Mouse (Mus musculus): ENCODE data around the gene Hs6st3.

The Hs6st3 gene

DNA sequence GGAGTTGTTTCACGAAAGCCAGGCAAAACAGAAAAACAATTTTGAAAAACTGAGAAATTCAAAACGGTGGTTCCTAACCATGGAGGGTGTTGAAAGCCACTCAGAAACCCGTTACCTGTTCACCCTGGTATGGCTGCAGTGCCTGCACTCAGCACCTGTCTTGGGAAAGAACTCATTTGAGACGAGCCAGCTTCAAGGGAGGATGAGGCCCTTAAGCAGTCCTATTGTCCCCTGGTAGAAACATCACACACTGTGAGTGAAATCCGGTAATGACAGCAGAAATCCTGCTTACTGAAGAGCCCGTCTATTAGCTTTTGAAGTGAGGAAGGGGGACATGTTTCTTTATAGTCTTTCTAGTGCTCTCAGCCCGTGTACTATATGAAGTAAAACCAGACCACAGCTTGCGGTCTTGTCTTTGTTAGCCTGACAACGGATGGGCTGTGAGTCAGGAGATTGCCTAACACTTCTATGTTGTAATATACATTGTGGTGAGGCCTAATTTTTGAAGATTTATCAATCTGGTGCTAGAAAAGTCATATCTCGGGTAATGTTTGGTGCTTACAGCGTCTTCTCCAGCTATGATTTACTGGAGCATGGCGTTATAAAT lies 641.9 kb downstream of the Hs6st3 start:
- peak in 1 of 2 experiments; percentile 35 for DNase-seq (ENCODE audit: inconsistent age in 2 of 2, low spot score in 1 of 2)

DNA sequence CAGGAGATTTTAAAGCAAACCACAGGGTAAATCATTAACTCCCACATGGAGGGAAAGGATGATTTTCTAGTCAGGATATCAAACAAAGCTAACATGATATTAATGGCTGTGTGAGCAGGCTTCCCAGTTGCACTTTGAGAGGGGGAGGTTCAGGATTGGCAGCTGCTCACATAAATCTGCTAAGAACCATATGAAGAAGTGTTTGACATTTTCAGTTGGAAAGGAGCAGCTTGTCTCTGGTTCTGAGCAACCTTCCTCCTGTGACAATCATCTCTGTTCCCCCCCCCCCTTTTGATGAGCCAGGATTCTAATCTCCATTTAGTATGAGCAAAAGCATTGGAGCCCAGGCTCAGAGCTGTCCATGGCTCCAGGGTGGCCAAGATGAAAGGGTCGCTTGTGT lies 643.0 kb downstream of the Hs6st3 start:
- no peak for DNase-seq (ENCODE audit: inconsistent age in 2 of 2, low spot score in 1 of 2)

DNA sequence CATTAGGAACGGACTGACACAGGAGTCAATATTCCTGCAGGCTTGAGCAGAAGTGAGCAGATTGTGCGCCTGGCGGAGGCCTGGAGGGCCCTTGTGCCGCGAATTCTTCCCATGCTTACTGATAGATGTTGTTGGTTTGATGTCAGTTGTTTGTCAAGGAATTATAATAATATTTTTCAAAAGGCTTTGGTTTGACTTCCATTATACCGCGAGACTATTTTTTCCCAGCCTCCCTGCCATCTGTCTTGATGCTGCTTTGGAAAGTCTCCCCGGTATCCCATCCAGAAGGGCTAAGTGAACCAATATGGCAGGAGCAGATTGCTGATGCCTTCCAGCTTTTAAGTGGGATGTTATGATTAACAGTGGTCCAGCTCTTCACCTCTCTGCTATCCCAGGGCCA lies 651.3 kb downstream of the Hs6st3 start:
- DNase-seq (ENCODE audit: inconsistent age in 2 of 2, low spot score in 1 of 2): no peak

DNA sequence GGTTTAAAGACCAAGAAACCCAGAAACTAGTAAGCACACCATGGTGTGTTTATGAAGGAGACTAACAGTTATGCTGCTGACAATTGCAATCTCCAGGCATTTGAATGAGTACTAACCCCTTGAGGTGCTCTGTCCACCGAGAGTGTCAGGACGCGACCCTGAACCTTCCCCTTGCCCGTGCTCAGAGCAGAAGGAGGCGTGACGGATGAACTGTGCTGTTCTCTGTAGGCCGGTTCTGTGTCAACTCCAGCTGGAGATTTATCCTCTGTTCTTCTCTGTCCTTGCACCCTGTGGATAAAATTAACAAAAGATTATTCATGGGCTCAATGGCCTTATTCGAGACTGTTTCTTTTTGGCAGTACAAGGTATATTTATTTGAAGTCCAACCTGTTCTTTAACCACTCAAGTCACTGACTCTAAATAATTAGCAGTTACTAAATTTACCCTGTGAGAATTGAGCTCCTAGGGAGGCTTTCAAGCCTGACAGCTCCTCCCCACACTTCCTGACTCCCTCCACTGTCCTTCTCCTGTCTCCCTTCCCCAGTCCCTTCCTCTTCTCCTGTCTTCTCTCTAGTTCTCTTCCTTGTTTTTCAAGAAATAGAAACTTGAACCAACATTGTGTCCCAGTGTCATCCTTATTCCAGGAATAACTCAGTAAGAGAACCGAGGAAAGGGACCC lies 659.2 kb downstream of the Hs6st3 start:
- DNase-seq (ENCODE audit: inconsistent age in 2 of 2, low spot score in 1 of 2): peak; percentile 32 to 64

DNA sequence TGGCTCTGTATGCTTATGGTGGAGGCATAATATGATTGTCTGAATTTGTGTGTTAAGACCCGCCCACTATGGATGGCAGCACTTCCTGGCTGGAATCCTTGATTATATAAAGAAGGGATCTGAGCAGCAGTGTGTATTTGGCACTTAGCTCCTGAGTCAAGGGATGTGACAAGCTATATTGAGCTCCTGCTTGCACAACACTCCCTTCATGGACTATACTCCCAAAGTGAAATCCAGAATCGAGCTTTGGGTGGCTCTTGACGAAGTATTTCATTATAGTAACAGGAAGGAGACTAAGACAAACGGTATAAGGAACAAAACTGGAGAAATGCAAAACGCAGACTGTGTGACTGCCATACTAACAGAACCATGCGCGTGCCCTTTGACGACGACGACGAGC lies 660.4 kb downstream of the Hs6st3 start:
- no peak for DNase-seq (ENCODE audit: inconsistent age in 2 of 2, low spot score in 1 of 2)

DNA sequence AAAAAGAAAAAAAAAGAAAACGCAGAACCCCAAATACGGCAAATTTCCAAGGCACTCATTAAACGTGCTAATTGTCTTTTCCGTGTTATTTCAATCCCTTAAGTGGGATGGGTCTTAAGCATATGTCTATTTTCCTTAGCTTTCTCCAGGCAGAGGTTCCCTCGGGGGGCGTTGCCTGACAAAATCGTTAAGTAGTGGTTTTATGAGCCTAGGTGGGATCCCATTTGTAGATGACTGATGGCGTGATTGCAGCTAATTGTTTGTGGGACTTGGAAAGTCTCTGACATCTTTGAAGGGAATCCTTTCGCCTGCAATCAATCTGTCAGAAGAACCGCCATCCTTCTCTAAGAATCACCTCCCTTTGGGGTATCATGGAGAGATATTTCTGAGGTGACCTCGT lies 662.7 kb downstream of the Hs6st3 start:
- DNase-seq (ENCODE audit: inconsistent age in 2 of 2, low spot score in 1 of 2): no peak

DNA sequence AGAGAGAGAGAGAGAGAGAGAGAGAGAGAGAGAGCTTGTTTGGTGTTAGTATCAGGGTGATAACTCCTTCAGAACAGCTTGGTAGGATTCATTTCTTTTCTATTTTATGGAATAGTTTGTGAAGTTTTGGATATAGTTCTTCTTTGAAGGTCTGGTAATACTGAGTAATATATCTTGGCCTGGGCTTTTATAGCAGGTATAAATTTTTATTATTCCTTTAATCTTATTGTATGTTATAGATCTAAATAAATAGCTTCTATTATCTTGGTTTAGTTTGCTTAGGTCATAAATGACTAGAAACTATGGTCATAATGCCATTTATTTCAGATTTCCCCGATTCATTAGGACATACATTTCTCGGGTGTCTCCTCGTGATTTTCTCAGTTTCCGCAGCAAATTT lies 675.8 kb downstream of the Hs6st3 start:
- DNase-seq (ENCODE audit: inconsistent age in 2 of 2, low spot score in 1 of 2): no peak

DNA sequence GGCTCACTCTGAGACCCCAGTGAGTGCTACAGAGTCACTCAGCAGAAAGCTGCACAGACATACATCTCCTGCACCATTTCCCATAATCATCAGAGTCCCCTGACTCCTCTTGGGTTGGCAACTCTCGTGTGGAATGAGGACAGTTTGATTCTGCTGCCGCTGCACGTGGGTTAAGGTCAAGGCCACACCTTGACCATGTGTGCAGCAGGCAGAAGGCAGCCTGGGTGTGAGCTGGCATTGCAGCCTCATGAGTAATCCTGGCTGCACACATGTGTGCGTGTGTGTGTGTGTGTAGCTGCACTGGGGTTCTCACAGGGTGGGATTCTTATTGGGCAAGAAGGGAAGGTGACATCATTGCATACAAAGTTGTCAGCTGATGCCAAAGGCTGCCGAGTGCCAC lies 677.5 kb downstream of the Hs6st3 start:
- DNase-seq (ENCODE audit: inconsistent age in 2 of 2, low spot score in 1 of 2): peak; percentile 77 to 82

DNA sequence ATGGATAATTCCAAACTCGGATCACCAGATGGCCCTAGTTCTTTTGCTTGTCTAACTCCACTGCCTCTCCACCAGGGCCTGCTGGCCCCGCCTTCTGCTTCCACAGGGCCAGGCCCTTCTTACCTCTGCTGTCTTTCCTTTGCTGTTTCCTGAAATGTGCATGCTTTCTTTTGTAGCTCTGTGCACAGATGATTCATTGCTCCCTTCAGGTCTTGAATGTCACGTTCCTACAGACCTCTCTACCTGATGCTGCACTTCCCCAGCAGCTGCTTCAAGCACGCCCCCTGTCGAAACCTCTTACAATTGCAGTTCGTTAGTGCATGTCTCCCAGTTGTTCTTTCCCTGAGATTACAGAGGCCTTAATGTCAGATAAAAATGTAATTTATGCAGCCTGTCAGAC lies 682.4 kb downstream of the Hs6st3 start:
- peak; percentile 57 to 74 for DNase-seq (ENCODE audit: inconsistent age in 2 of 2, low spot score in 1 of 2)

DNA sequence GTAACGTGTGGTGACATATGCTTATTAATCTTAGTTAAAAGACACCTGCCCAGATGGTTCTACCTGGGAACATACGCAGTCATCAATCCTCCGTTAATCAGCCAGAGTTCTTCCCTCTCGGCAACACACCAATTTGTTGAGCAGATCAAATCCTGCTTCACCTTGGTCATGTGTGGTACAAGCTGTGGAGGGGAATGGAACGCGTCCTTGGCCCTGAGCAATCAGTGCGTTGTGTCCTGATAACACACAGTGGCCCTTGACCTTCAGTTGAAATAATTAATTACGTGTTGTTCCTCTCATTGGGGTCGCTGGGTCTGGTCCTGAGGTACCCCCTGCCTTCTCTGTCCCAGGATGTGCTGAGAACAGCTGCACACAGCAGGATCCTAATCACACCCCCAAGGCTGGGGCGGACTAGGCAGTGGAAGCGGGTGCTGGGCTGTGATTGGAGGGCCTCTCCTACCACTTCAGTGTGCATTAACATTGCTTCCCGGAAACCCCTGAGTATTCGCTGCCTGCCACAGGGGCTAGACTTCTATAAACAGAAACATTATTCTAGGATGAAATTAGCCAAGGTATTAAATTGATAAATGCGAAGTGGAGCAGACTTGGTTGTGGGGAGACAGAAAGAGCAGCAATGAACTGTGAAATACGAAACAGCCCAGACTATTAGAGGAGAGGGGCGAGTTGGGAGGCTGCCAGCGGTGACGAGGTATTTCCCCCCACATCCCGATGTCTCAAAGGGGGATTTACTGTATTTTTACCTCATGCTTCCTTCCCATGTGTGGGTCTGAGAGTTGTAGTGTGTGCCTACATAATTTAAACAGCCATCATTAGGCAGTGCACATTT lies 693.2 kb downstream of the Hs6st3 start:
- DNase-seq (ENCODE audit: inconsistent age in 2 of 2, low spot score in 1 of 2): peak; percentile 33 to 35

DNA sequence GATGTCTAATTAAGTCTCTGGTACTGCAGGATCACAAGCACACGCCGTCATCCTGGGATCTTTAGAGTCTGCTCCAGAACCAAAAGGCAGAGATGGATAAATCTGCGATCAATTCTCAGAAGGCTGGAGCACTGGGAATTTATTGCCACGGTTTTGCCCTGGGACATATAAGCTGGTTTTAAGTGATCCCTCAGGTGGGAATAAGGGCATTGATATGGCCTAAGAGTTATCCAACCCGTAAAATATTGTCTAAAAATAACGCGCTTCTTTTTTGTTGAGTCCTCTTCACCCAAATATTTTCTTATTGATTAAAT lies 693.8 kb downstream of the Hs6st3 start:
- DNase-seq (ENCODE audit: inconsistent age in 2 of 2, low spot score in 1 of 2): no peak

DNA sequence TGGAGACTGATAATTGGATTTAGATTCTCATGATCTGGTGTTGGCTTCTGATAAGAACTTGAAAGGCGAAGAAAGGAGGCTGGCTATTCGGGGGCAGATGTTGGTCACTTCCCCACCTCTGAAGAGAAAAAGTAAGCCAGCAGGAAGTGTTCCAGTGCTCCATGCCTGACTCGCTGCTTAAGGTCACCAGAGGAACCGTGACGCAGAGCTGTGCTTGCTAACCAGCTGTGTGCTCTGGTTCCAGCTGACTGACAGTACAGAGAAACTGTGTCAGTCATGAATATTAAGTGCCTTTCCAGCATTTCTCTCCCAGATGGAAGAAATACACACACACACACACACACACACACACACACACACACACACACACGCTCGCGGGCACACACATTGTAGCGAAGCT lies 694.8 kb downstream of the Hs6st3 start:
- DNase-seq (ENCODE audit: inconsistent age in 2 of 2, low spot score in 1 of 2): no peak

DNA sequence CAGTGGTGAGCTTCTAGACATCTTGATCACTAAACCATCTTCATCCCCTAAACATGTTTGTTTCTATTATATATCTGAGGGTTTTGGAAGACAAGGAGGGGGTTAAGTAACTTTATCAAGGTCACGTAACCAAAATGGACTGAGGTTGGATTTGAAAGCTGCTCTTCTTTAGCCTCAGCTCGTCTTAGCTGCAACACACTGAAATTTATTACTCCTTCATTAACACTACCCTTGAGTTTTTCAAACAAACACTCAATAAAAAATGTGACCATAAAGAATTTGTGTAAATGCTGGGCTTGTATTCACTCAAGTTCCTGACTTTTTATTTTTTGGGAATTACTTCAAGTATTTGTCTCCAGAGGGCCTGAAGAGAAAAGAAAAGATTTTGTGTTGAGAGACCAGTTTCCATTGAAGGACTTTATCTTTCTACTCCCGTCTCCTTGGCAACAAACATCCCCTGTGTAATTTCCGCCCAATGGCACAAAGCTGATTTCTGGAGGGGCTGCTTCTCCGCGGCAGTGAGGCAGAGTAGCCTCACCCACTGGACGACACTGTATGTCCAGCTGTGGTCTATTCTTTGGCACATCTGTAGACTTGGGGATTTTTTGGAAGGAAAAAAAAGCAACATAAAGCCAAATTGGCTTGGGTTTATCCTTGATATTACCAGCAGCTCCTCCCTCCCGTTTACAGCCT lies 696.0 kb downstream of the Hs6st3 start:
- no peak for DNase-seq (ENCODE audit: inconsistent age in 2 of 2, low spot score in 1 of 2)

DNA sequence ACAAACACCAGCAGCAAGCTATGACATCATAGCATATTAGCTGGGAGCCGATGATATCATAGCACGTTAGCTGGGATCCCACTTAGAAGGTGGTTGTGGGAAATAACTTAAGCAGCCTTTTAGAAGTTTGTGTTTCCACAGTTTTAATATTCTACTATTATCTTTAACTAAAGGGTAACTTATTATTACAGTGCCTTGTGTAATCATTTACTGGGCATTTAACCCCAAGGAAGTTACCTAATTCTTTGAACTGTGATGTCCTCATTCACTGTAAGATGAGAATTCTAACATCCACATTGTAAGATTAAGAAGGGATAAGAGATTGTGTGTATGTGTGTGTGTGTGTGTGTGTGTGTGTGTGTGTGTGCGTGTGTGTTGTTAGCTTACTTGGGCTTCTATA lies 697.9 kb downstream of the Hs6st3 start:
- DNase-seq (ENCODE audit: inconsistent age in 2 of 2, low spot score in 1 of 2): no peak

DNA sequence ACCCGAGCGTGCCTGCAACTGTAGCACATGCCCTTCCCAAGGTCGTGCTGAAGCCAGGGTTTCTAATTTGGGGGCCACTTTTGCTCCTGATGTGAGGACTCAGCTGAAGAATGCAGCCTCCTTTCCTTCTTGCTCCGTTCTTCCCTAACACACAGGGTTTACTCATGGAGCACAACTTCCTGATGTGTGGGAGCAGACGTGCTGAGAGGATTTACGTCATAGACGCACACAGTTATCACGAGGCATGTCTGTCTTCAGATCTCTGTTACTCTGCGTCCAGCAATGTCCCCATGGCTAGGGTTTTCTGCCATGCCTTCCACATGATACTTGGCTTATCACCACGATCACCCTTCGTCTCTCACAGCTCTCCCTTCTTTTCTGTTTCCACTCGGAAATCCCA lies 709.4 kb downstream of the Hs6st3 start:
- DNase-seq (ENCODE audit: inconsistent age in 2 of 2, low spot score in 1 of 2): peak; percentile 11 to 42

DNA sequence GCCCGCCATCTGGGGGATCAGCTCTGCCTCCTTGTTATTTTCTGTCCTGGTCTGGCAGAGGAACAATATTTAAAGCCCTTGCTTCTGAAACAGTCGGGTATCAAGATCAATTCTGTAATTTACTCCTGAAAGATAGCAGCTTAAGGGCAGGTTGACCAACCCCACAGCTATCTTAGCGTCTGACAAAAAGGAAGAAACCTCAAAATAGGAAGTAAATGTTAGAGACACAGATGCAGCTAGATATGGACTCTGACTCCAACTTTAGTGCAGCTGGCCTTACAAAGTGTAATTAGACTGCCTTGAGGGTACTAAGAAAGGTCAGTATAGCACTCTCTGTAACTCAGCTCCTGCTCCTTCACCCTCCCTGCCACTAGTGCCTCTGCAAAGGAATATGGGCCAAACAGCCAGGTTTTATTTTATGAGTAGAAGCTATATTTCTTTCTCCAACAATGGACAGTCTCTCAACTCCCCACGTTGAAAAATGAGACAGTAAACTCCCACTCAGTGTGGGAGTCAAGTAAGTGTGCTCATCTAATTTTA lies 710.7 kb downstream of the Hs6st3 start:
- no peak for DNase-seq (ENCODE audit: inconsistent age in 2 of 2, low spot score in 1 of 2)

DNA sequence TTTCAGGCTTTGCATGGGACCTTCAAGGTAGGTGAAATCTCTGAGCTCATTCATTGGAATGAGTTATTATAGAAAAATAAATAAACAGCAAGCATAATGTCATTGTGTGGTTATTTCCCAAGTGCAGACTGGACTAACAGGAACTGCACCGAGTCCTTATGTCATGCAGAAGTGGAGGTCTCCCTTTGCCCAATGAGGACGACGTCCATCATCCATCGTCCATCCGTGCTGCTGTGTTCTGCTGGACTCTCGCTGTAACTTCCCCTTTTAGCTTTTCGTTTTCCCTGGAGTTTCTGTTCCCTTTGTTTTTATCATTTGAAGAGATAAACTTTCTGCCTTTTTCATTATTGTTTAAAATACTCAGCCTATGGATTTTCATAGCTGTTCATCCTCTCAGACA lies 711.2 kb downstream of the Hs6st3 start:
- DNase-seq (ENCODE audit: inconsistent age in 2 of 2, low spot score in 1 of 2): no peak

DNA sequence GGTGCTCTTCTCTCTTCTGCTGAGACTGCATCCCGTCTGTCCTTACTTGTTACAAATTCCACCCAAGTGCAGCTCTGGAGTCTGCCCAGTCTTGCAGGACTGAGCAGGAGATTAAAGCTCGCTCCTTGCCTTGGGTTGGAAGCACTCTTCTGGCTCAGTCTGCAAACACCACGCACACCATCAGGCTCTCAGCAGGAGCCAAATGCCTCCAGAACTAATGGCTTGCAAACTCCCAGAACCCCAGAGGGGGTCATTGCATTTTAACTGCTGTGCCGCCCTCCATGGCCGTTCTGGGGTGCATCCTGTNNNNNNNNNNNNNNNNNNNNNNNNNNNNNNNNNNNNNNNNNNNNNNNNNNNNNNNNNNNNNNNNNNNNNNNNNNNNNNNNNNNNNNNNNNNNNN lies 714.0 kb downstream of the Hs6st3 start:
- DNase-seq (ENCODE audit: inconsistent age in 2 of 2, low spot score in 1 of 2): no peak

DNA sequence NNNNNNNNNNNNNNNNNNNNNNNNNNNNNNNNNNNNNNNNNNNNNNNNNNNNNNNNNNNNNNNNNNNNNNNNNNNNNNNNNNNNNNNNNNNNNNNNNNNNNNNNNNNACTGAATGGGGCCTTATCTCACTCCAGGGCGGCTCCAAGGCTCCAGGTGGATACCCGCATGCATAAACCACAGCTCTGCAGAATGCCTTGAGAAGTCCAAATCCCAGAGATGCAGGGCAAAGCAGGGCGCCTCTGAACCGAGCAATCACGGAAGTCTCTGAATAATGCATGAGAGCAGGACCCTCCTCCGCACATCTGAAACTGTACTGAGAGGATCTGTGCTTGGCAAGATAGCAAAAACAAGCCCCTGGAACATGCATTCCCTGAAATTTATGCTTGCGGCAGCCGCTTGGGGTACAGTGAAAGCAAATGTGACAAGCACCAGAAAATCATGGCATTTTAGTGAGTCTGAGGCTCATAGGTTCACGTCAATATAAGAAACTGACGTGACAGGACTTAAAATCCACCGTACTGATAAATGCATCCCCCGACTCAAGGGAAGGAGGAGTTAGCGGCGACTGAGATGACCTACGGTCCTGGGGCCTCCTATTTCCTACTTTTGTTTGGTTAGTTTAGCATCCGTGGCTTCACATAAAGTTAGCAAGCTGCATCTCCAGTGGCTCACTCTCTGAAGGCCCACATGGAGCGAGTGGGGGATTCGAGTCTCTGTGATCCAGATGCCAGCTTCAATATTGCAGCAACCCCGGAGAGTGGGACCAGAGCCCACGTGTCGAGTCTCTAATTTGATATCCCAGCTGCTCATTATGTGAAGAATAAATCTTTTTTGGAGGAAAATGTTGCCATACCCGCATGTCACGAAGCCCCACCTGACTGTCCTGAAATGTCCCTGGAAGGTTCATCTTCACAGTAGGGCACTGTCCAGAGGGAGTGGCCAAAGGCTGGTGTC lies 719.5 kb downstream of the Hs6st3 start:
- no peak for DNase-seq (ENCODE audit: inconsistent age in 2 of 2, low spot score in 1 of 2)

DNA sequence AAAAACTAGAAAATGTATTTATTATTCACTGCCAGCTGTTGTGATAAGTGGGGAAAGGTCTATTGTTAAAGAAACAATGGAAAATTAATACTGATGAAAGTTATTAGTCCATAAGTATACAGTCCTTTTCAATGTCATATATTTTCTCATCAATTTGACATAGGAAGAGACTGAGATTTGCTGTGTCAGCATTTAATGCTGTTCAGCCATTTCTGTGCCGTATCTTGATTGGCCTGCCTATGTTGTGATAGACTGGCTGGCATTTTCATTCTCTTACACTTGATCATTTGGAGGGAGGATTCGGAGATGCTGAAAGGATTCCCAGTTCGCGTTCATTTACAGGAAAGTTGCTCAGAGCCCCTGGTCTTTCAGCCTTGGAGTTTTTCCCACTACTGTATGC lies 735.5 kb downstream of the Hs6st3 start:
- DNase-seq (ENCODE audit: inconsistent age in 2 of 2, low spot score in 1 of 2): no peak
